Mouse (Mus musculus): ENCODE results near the gene Olfr224. TPM values are rescaled to one million over a fixed set of nuclear protein-coding genes. Genes with fewer than 3 reads are reported as not detected.
"Not testable (repeated sequence)": the region's sequence is repeated elsewhere in the genome, so short reads cannot be mapped to it uniquely, and the experiment has no call there.

The Olfr224 gene
- total RNA-seq, 2 experiments from 2014 or later, result not detected

- not testable (repeated sequence) for ATAC-seq (ENCODE audit: poor library complexity, severe bottlenecking)
Observed at GRCm38 (mm10) chr11:58519756-58520155, 50.6 kb downstream of the Olfr224 start.

- ATAC-seq (ENCODE audit: poor library complexity, severe bottlenecking), result not testable (repeated sequence)
Observed at GRCm38 (mm10) chr11:58518916-58519315, 51.4 kb downstream of the Olfr224 start.

Other genes starting within 250 kb of the Olfr224 start
- gene Zfp672, start 240.2 kb downstream of the Olfr224 start, total RNA-seq (2015), result 26.9 and 28.8 TPM in 2 replicates
- 14.7 and 19.2 TPM in 2 replicates for gene Zfp672, start 240.2 kb downstream of the Olfr224 start, total RNA-seq (2017)
- 3.8 and 4.1 TPM in 2 replicates for gene Sh3bp5l, start 239.8 kb downstream of the Olfr224 start, total RNA-seq (2015)
- 13.6 and 20.5 TPM in 2 replicates for gene Sh3bp5l, start 239.8 kb downstream of the Olfr224 start, total RNA-seq (2017)
- not detected in 2 replicates for gene Lypd8, start 191.5 kb downstream of the Olfr224 start, total RNA-seq (2015)
- gene Lypd8, start 191.5 kb downstream of the Olfr224 start, total RNA-seq (2017), result not detected in 2 replicates
- not detected in 2 replicates for gene 1810065E05Rik, start 149.4 kb downstream of the Olfr224 start, total RNA-seq (2015)
- gene 1810065E05Rik, start 149.4 kb downstream of the Olfr224 start, total RNA-seq (2017), result not detected in 2 replicates
- not detected in 2 replicates for gene Gm12253, start 138.0 kb downstream of the Olfr224 start, total RNA-seq (2015)
- not detected in 2 replicates for gene Gm12253, start 138.0 kb downstream of the Olfr224 start, total RNA-seq (2017)
- gene Lypd9, start 117.6 kb downstream of the Olfr224 start, total RNA-seq (2015), result not detected in 2 replicates
- gene Lypd9, start 117.6 kb downstream of the Olfr224 start, total RNA-seq (2017), result not detected in 2 replicates
- gene Olfr30, start 108.3 kb downstream of the Olfr224 start, total RNA-seq (2015), result not detected in 2 replicates
- not detected in 2 replicates for gene Olfr30, start 108.3 kb downstream of the Olfr224 start, total RNA-seq (2017)
- not detected in 2 replicates for gene Olfr332, start 78.0 kb downstream of the Olfr224 start, total RNA-seq (2015)
- not detected in 2 replicates for gene Olfr332, start 78.0 kb downstream of the Olfr224 start, total RNA-seq (2017)
- gene Olfr331, start 68.0 kb downstream of the Olfr224 start, total RNA-seq (2015), result not detected in 2 replicates
- not detected in 2 replicates for gene Olfr331, start 68.0 kb downstream of the Olfr224 start, total RNA-seq (2017)
- not detected in 2 replicates for gene Olfr330, start 35.7 kb downstream of the Olfr224 start, total RNA-seq (2015)
- gene Olfr330, start 35.7 kb downstream of the Olfr224 start, total RNA-seq (2017), result not detected in 2 replicates
- gene Olfr329-ps, start 24.1 kb downstream of the Olfr224 start, total RNA-seq (2015), result not detected in 2 replicates
- gene Olfr329-ps, start 24.1 kb downstream of the Olfr224 start, total RNA-seq (2017), result not detected in 2 replicates
- not detected in 2 replicates for gene Olfr328, start 14.9 kb downstream of the Olfr224 start, total RNA-seq (2015)
- gene Olfr328, start 14.9 kb downstream of the Olfr224 start, total RNA-seq (2017), result 0.07 TPM in 1 of 2 replicates, not detected in the other
- not detected in 2 replicates for gene Olfr325, start 7.2 kb upstream of the Olfr224 start, total RNA-seq (2015)
- gene Olfr325, start 7.2 kb upstream of the Olfr224 start, total RNA-seq (2017), result not detected in 2 replicates
- gene Olfr324, start 24.6 kb upstream of the Olfr224 start, total RNA-seq (2015), result not detected in 2 replicates
- gene Olfr324, start 24.6 kb upstream of the Olfr224 start, total RNA-seq (2017), result not detected in 2 replicates
- not detected in 2 replicates for gene 2210407C18Rik, start 45.5 kb upstream of the Olfr224 start, total RNA-seq (2015)
- not detected in 2 replicates for gene 2210407C18Rik, start 45.5 kb upstream of the Olfr224 start, total RNA-seq (2017)
- not detected in 2 replicates for gene Olfr323, start 59.9 kb upstream of the Olfr224 start, total RNA-seq (2015)
- not detected in 2 replicates for gene Olfr323, start 59.9 kb upstream of the Olfr224 start, total RNA-seq (2017)
- 0.11 and 0.27 TPM in 2 replicates for gene Trim58, start 69.9 kb upstream of the Olfr224 start, total RNA-seq (2015)
- 0.04 TPM in 1 of 2 replicates, not detected in the other for gene Trim58, start 69.9 kb upstream of the Olfr224 start, total RNA-seq (2017)
- not detected in 2 replicates for gene Olfr322, start 88.2 kb upstream of the Olfr224 start, total RNA-seq (2015)
- gene Olfr322, start 88.2 kb upstream of the Olfr224 start, total RNA-seq (2017), result not detected in 2 replicates
- not detected in 2 replicates for gene Olfr320, start 110.5 kb upstream of the Olfr224 start, total RNA-seq (2015)
- not detected in 2 replicates for gene Olfr320, start 110.5 kb upstream of the Olfr224 start, total RNA-seq (2017)
- gene Olfr319, start 128.6 kb upstream of the Olfr224 start, total RNA-seq (2015), result not detected in 2 replicates
- not detected in 2 replicates for gene Olfr319, start 128.6 kb upstream of the Olfr224 start, total RNA-seq (2017)
- not detected in 2 replicates for gene Olfr318, start 153.5 kb upstream of the Olfr224 start, total RNA-seq (2015)
- not detected in 2 replicates for gene Olfr318, start 153.5 kb upstream of the Olfr224 start, total RNA-seq (2017)
- gene Olfr317, start 168.7 kb upstream of the Olfr224 start, total RNA-seq (2015), result not detected in 2 replicates
- gene Olfr317, start 168.7 kb upstream of the Olfr224 start, total RNA-seq (2017), result not detected in 2 replicates
- gene Olfr316, start 182.2 kb upstream of the Olfr224 start, total RNA-seq (2015), result not detected in 2 replicates
- gene Olfr316, start 182.2 kb upstream of the Olfr224 start, total RNA-seq (2017), result not detected in 2 replicates
- not detected in 2 replicates for gene Olfr315, start 202.6 kb upstream of the Olfr224 start, total RNA-seq (2015)
- gene Olfr315, start 202.6 kb upstream of the Olfr224 start, total RNA-seq (2017), result not detected in 2 replicates
- gene Olfr314, start 212.4 kb upstream of the Olfr224 start, total RNA-seq (2015), result not detected in 2 replicates
- gene Olfr314, start 212.4 kb upstream of the Olfr224 start, total RNA-seq (2017), result not detected in 2 replicates
- not detected in 2 replicates for gene Fam183b, start 231.4 kb upstream of the Olfr224 start, total RNA-seq (2015)
- not detected in 2 replicates for gene Fam183b, start 231.4 kb upstream of the Olfr224 start, total RNA-seq (2017)
- gene Olfr313, start 244.4 kb upstream of the Olfr224 start, total RNA-seq (2015), result not detected in 2 replicates
- not detected in 2 replicates for gene Olfr313, start 244.4 kb upstream of the Olfr224 start, total RNA-seq (2017)